Mouse (Mus musculus) liver, embryonic 11.5 days (tissue): Measurements from ENCODE around the gene Zfp451. TPM values are rescaled to one million over a fixed set of nuclear protein-coding genes. Genes with fewer than 3 reads are reported as not detected.

Experiments used
- ATAC-seq: fragments of 200-750 bp; cut with Nextera tagmentation; replicated peaks from 2 replicates; pipeline ENCODE4 v1.8.0; 2017; ENCODE audit warnings: moderate number of reproducible peaks, mild to moderate bottlenecking, moderate TSS enrichment, moderate library complexity; ENCODE audit not compliant: low FRiP score
- DNase-seq: peaks from one replicate; pipeline ENCODE4 v3.0.0-alpha.2; 2017; ENCODE audit warnings: low spot score
- H3K27ac ChIP-seq: fragments of 300-500 bp; sonication (generic); 2 replicates; pipeline ENCODE4 v1.5.1; 2014; ENCODE audit warnings: mild to moderate bottlenecking, low read depth, low read length, control low read depth
- H3K27me3 ChIP-seq: fragments of 300-500 bp; sonication (generic); replicated peaks from 2 replicates; pipeline ENCODE4 v1.6.1; 2014; ENCODE audit warnings: low read length, mixed read lengths; ENCODE audit not compliant: control insufficient read depth, insufficient read depth
- H3K36me3 ChIP-seq: fragments of 300-500 bp; sonication (generic); 2 replicates; pipeline ENCODE4 v1.6.1; 2014; ENCODE audit warnings: mild to moderate bottlenecking, low read length, moderate library complexity, mixed read lengths; ENCODE audit not compliant: control insufficient read depth, insufficient read depth
- H3K4me1 ChIP-seq: fragments of 300-500 bp; sonication (generic); replicated peaks from 2 replicates; pipeline ENCODE4 v1.6.1; 2014; ENCODE audit warnings: low read length, mixed read lengths; ENCODE audit not compliant: control insufficient read depth, insufficient read depth
- H3K4me2 ChIP-seq: fragments of 300-500 bp; sonication (generic); 2 replicates; pipeline ENCODE4 v1.6.1; 2014; ENCODE audit warnings: mild to moderate bottlenecking, control low read depth, moderate library complexity
- H3K4me3 ChIP-seq: fragments of 300-500 bp; sonication (generic); 2 replicates; pipeline ENCODE4 v1.5.1; 2014; ENCODE audit warnings: low read depth, low read length, control low read depth
- H3K9ac ChIP-seq: fragments of 300-500 bp; sonication (generic); 2 replicates; pipeline ENCODE4 v1.6.1; 2014; ENCODE audit warnings: low read depth, low read length, control low read depth
- H3K9me3 ChIP-seq: fragments of 300-500 bp; sonication (generic); 2 replicates; pipeline ENCODE4 v1.6.1; 2016; ENCODE audit warnings: low read length, inconsistent platforms, mixed read lengths; ENCODE audit not compliant: control insufficient read depth
- WGBS: fragments of 180-500 bp; shearing (Covaris S2); extraction: QIAGEN DNeasy Blood & Tissue Kit; methylation state at CpG from one replicate; pipeline ENCODE4 v1.1.7; 2014; 5-methylcytosine and 5-hydroxymethylcytosine counted together
- polyA plus RNA-seq: library from polyadenylated mRNA; unstranded; fragments of >200 nt; fragmentation: Nextera tagmentation; extraction: Ambion mirVana; gene quantifications from 2 replicates; pipeline ENCODE4 v1.2.1, GENCODE M21; 2014

Zfp451 gene
- polyA plus RNA-seq, 1 experiment from 2014 or later: 20.4 TPM

GRCm38 (mm10) chr1:33766520-33767508 lies 47.6 kb downstream of the Zfp451 start:
- Histone ChIP-seq H3K36me3 (peaks cover 13% of the 10 kb centered on the region; the same call in 1 of the 2 replicates), H3K9ac (no peak overlapping the region), H3K4me3 (no peak overlapping the region), H3K4me1 (0 out of 2 replicates have a peak, but pooled peaks cover 3% of the 10 kb centered on the region), H3K9me3 (no peaks in the 10 kb centered on the region), H3K27me3 (no peaks in the 10 kb centered on the region), H3K4me2 (no peak overlapping the region), H3K27ac (no peak overlapping the region)
- ATAC-seq (no peak), DNase-seq (no peak)
- WGBS: 90% methylated on average over 16 of the region's 16 CpGs

DNA sequence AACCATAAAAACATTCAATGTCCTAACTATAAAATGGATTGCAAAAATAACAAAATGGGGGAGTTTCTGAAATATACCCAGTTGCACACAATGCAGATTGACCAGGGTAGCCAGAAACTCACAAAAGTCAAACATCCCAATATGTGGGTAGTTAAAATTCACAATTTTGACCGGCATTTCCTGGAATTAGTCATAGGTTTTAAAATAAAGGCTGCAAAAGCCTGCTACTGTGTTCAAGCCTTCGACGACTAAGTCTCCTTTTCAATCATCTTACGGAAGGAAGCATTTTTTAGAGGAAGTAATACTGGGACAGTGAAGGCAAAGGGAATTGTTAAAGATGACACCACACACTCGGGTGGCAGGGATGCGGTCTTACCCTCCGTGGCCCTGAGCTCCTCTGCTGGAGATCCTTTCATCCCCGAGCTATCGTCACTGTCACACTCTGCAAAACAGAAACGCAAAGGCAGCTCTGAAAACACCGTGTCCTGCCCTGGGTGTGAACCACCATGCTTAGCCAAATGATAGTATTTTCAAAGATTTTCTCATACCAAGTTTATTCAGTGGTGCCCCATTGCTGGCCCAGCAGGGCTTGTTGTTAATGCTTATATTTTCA lies 48.8 kb downstream of the Zfp451 start:
- 93% methylated on average over 11 of the region's 11 CpGs for WGBS
- Histone ChIP-seq H3K9ac (no peak overlapping the region), H3K36me3 (peaks cover 13% of the 10 kb centered on the region; the same call in 1 of the 2 replicates), H3K4me1 (0 out of 2 replicates have a peak, but pooled peaks cover 3% of the 10 kb centered on the region), H3K4me3 (no peak overlapping the region), H3K9me3 (no peaks in the 10 kb centered on the region), H3K27ac (no peak overlapping the region), H3K4me2 (no peak overlapping the region), H3K27me3 (no peaks in the 10 kb centered on the region)
- ATAC-seq: no peak
- no peak for DNase-seq

DNA sequence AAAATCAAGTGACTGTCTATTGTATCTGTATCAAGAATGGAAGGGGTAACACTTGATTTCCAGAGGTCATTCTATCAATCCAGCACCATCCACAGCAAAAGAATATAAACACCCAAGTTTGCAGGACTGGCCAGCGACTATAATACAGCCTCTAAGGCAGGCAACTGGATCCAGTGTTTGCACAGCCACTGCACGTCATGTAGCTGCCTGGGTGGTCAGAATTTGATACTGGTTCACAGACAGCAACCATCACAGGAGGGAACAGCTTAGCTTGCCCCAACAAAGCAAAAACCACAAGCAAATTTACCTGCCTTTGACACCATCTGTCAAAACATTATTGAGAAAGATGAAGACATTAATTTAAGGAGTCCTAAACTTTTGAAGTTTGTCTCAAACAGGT lies 50.6 kb downstream of the Zfp451 start:
- H3K9me3 ChIP-seq: no peaks in the 10 kb centered on the region
- no peak overlapping the region for H3K4me3 ChIP-seq
- WGBS: 72% methylated on average over 2 of the region's 2 CpGs
- H3K4me1 ChIP-seq: 0 out of 2 replicates have a peak, but pooled peaks cover 3% of the 10 kb centered on the region
- H3K27ac ChIP-seq: no peak overlapping the region
- no peaks in the 10 kb centered on the region for H3K27me3 ChIP-seq
- H3K36me3 ChIP-seq: no peaks in the 10 kb centered on the region
- H3K9ac ChIP-seq: no peak overlapping the region
- ATAC-seq (no peak), DNase-seq (no peak)
- H3K4me2 ChIP-seq: no peak overlapping the region

DNA sequence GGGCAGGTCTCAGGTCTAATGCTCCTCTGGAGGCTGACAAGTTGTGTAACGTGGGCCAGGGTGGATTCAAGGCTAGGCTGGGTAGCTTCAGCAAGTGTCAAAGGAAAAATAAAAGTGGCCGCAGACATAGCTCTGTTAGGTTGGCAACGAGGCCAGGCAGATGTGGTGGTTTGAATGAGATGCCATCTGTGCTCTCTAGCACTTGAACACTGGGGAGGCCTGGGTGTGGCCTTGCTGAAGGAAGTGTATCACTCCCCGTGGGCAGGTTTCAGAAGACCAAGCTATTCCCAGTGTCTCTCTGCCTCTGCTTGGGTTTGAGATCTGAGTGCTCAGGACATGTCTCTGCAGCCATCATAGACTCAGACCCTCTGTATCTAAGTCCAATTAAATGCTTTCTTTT lies 55.9 kb downstream of the Zfp451 start:
- Histone ChIP-seq H3K4me2 (peak overlapping the region; percentile 95; the same call in 1 of the 2 replicates), H3K4me1 (peaks cover 26% of the 10 kb centered on the region), H3K27me3 (no peaks in the 10 kb centered on the region), H3K27ac (no peak overlapping the region), H3K36me3 (peaks cover 2% of the 10 kb centered on the region; the same call in 1 of the 2 replicates), H3K4me3 (no peak overlapping the region), H3K9me3 (no peaks in the 10 kb centered on the region), H3K9ac (no peak overlapping the region; the same call in 1 of the 2 replicates)
- no peak for DNase-seq
- ATAC-seq: 0 out of 2 replicates have a peak, but pooled peaks have one; percentile 1
- 43% methylated on average over 4 of the region's 4 CpGs for whole genome bisulfite sequencing

DNA sequence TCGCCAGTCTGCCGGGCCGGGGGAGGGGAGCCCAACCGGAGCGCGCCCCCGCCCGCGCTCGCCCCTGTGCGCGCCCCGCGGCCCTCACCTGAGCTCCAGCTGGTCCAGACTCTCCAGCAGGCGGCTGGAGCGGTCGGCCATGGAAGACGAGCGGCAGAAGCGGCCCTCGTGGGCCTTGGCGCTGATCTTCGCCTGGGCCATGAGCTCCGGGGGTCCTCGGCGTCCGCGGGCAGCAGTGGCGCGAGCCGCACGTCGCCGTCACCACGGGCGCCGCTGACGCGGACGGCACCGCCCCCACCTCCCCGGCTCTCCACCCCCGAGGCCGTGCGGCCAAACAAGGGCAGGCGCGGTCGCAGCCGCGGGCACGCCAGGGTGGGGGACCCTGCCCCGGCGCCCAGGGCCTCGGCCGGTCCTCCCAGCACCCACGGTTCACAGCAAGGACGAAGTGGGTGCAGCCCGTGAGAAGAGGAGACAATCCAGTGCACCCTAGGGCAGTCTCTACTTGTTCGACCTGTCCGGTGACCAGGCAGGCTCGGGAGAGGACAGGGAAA lies 56.8 kb downstream of the Zfp451 start, which contains the start of gene Bag2:
Gene Bag2 (minus strand): TSS at position 305 of the 551 bp plus-strand sequence.
- ATAC-seq: peak; percentile 81

GRCm38 (mm10) chr1:33757033-33757413 lies 57.4 kb downstream of the Zfp451 start:
- ATAC-seq: peak; percentile 6

More for the DNA sequence above, 56.8 kb downstream of the Zfp451 start, which contains the start of gene Bag2:
- under 1% methylated on average over 59 of the region's 61 CpGs for WGBS
- Histone ChIP-seq H3K4me3 (peak within 1 kb of the TSS; percentile 67), H3K4me1 (peaks cover 26% of the 10 kb centered on the region), H3K27me3 (no peaks in the 10 kb centered on the region), H3K9me3 (no peaks in the 10 kb centered on the region), H3K27ac (peak within 1 kb of the TSS; percentile 52), H3K4me2 (peak within 1 kb of the TSS; percentile 95), H3K9ac (peak within 1 kb of the TSS; percentile 83), H3K36me3 (peaks cover 2% of the 10 kb centered on the region; the same call in 1 of the 2 replicates)
- peak; percentile 71 for DNase-seq

DNA sequence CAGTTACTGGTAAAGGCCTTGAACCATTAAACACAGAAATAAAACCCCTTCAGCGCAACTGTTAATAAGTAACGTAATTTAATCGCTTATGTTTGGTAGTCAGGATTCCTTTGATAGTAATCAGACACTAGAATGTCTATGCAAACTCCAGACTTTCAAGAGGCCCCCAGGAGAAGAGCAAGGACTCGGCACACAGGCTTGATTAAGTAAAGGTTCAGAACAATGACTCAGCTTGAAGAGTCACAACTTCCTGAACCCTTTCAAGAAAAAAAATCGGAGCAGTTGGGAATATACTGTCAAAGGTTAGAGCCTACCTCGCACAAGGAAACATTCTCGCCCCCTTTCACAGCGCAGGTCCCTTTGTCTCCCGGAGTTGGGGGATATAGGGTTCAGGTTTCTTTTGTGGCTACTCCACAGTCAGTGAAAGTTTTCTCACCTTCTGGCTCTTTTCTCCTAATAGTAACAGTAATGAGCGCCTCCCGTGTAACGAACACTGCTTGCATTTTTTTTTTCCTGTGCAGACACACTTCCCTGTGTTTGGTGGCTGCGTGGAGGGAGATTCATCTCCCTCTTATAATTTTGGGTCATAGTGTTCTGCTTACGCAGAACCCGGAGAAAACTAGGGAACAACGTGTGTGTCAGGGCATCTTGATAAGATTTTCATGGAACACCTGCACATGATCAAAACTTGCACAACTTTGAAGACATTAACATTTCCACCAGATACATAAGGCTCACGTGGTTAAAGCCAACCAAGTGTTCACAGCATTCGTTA lies 58.0 kb downstream of the Zfp451 start:
- Histone ChIP-seq H3K9ac (peak overlapping the region; percentile 83), H3K36me3 (peaks cover 5% of the 10 kb centered on the region; the same call in 1 of the 2 replicates), H3K4me1 (peaks cover 26% of the 10 kb centered on the region), H3K4me2 (peak overlapping the region; percentile 95), H3K27ac (peak overlapping the region; percentile 52), H3K9me3 (no peaks in the 10 kb centered on the region), H3K4me3 (peak overlapping the region; percentile 67), H3K27me3 (no peaks in the 10 kb centered on the region)
- ATAC-seq (0 out of 2 replicates have a peak, but pooled peaks have one; percentile 19), DNase-seq (peak; percentile 47)
- 20% methylated on average over 18 of the region's 18 CpGs for WGBS

More at GRCm38 (mm10) chr1:33757033-33757413, 57.4 kb downstream of the Zfp451 start:
- Histone ChIP-seq H3K4me2 (peak overlapping the region; percentile 95), H3K4me1 (peaks cover 26% of the 10 kb centered on the region), H3K36me3 (peaks cover 4% of the 10 kb centered on the region; the same call in 1 of the 2 replicates), H3K9me3 (no peaks in the 10 kb centered on the region), H3K4me3 (peak overlapping the region; percentile 67), H3K27me3 (no peaks in the 10 kb centered on the region), H3K27ac (peak overlapping the region; percentile 52), H3K9ac (peak overlapping the region; percentile 83)
- no peak for DNase-seq
- 3% methylated on average over 14 of the region's 14 CpGs for WGBS
